Mouse (Mus musculus) ES-E14 (cell line): ENCODE measurements around the gene Cptp. TPM values are rescaled to one million over a fixed set of nuclear protein-coding genes. Genes with fewer than 3 reads are reported as not detected.

Experiments
- DNase-seq: peaks from one replicate; pipeline ENCODE4 v3.0.0-alpha.2; 2013; ENCODE audit warnings: low read depth, low spot score
- H3K27ac ChIP-seq: 2 replicates; pipeline ENCODE4 v1.5.1; 2012; ENCODE audit warnings: low read depth, mild to moderate bottlenecking, low read length, moderate library complexity, mixed read lengths; ENCODE audit not compliant: poor library complexity, insufficient read depth, severe bottlenecking
- H3K36me3 ChIP-seq: 2 replicates; pipeline ENCODE4 v1.6.1; 2012; ENCODE audit warnings: mild to moderate bottlenecking, low read length, moderate library complexity, mixed read lengths; ENCODE audit not compliant: control insufficient read depth, poor library complexity, insufficient read depth, severe bottlenecking
- H3K4me1 ChIP-seq, 2 experiments: fragments of 150-350 bp in 1 of 2; sonication (generic) in 1 of 2; 2 replicates each; pipeline ENCODE4 v1.6.1; 2012; ENCODE audit warnings: low read length in 2 of 2, mild to moderate bottlenecking in 1 of 2, mixed read lengths in 1 of 2; ENCODE audit not compliant: control insufficient read depth in 2 of 2, insufficient read depth in 2 of 2, poor library complexity in 1 of 2
- H3K4me3 ChIP-seq, 2 experiments: fragments of 150-350 bp in 1 of 2; sonication (generic) in 1 of 2; 2 replicates each; pipeline ENCODE4 v1.5.1; 2012; ENCODE audit warnings: low read length in 2 of 2, low read depth in 1 of 2, mild to moderate bottlenecking in 1 of 2, mixed read lengths in 1 of 2; ENCODE audit not compliant: insufficient read depth in 1 of 2, poor library complexity in 1 of 2, severe bottlenecking in 1 of 2
- H3K9ac ChIP-seq: 2 replicates; pipeline ENCODE4 v1.6.1; 2012; ENCODE audit warnings: low read depth, mild to moderate bottlenecking, low read length, mixed read lengths; ENCODE audit not compliant: poor library complexity, insufficient read depth, severe bottlenecking
- H3K9me3 ChIP-seq: fragments of 150-350 bp; sonication (generic); 2 replicates; pipeline ENCODE4 v1.6.1; 2012; ENCODE audit warnings: low read depth, mild to moderate bottlenecking, low read length; ENCODE audit not compliant: control insufficient read depth, insufficient read depth
- CHD2 ChIP-seq: IDR thresholded peaks from 2 replicates; pipeline ENCODE4 v1.6.1; 2014; ENCODE audit warnings: mild to moderate bottlenecking, low read depth, low read length, inconsistent platforms
- HCFC1 ChIP-seq: IDR thresholded peaks from 2 replicates; pipeline ENCODE4 v1.6.1; 2012; ENCODE audit warnings: low read length, inconsistent platforms, borderline replicate concordance; ENCODE audit not compliant: insufficient read depth
- MAFK ChIP-seq: IDR thresholded peaks from 2 replicates; pipeline ENCODE4 v1.6.1; 2014; ENCODE audit warnings: mild to moderate bottlenecking, low read depth, low read length, inconsistent platforms; ENCODE audit not compliant: insufficient read depth
- ZC3H11A ChIP-seq: IDR thresholded peaks from 2 replicates; pipeline ENCODE4 v1.6.1; 2012; ENCODE audit warnings: low read depth, mild to moderate bottlenecking, inconsistent platforms, low read length, borderline replicate concordance
- ZNF384 ChIP-seq: IDR thresholded peaks from 2 replicates; pipeline ENCODE4 v1.6.1; 2012; ENCODE audit warnings: low read depth, low read length, inconsistent platforms
- in situ Hi-C, 2 experiments: fragments of 600-800 bp; cut with MboI; formaldehyde crosslinking; loops; one replicate each; pipeline ENCODE4 v1.15.1; 2025; ENCODE audit warnings: low sequenced_read_pairs in 2 of 2, inconsistent platforms in 1 of 2; ENCODE audit not compliant: unreplicated experiment in 2 of 2
- total RNA-seq: library from RNA; depleted of rRNA; stranded (reverse); fragments of 300-350 nt; gene quantifications from 2 replicates; pipeline ENCODE4 v1.2.3, GENCODE M21; 2012

Gene Cptp
- total RNA-seq, 1 experiment, result 10.1 TPM

DNA sequence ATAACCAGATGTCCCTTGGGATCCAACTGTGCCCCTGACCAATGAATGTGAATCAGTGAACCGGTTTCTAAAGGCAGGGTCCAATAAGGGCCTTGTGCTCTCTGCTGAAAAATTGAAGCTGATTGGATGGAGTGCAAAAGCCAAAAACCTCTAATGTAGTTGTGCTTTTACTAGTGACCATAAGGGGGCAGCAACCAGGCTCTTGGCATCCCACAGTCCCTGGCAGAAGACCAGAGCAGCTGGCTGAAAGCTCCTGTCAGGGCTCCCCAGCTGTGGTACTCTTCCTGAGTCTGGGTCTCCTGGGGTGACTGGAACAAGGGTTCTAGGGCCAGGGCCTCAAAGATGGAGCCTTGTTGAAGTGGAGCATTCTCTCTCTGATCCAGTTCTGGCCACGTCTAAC lies 35.4 kb downstream of the Cptp start:
- TF ChIP-seq MAFK, result no peak
- TF ChIP-seq CHD2, result peak; percentile 73
- TF ChIP-seq ZNF384, result no peak
- H3K4me3 ChIP-seq, result no peak overlapping the region
- in situ Hi-C loops, result no loop called here
- DNase-seq, result no peak
- H3K4me1 ChIP-seq, result peaks cover under 1 to 6% of the 10 kb centered on the region in 2 experiments; a peak in 2 of 4 replicates
- H3K9me3 ChIP-seq, result no peaks in the 10 kb centered on the region
- no peak overlapping the region for H3K27ac ChIP-seq
- no peak overlapping the region for H3K9ac ChIP-seq
- H3K36me3 ChIP-seq, result peaks cover 2% of the 10 kb centered on the region; the same call in 1 of the 2 replicates

DNA sequence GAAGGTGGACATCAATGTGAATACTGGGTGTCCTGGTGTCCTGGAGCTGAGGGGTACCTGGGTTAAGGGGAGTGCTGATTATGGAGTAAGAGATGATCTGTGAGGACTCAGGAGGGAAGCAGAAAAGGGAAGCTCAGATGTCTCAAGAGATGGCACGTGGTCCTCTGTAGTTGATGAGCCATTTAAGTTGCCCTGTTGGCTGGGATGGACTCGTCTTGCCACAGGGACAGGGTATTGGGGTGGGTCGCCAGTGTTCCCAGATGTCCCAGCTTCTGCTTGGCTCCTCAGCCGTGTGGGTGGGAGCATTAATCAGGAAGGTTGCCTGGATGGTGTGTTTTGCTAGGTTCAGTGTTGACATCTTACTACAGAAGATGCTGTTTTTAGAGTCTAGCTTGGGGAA lies 36.0 kb downstream of the Cptp start:
- H3K4me3 ChIP-seq, result no peak overlapping the region
- TF ChIP-seq HCFC1, result no peak
- no peak for TF ChIP-seq CHD2
- TF ChIP-seq MAFK, result no peak
- no peak for TF ChIP-seq ZNF384
- no peak for TF ChIP-seq ZC3H11A
- H3K36me3 ChIP-seq, result peaks cover 2% of the 10 kb centered on the region; the same call in 1 of the 2 replicates
- peaks cover 0 to 6% of the 10 kb centered on the region in 2 experiments; a peak in 1 of 4 replicates for H3K4me1 ChIP-seq
- no peaks in the 10 kb centered on the region for H3K9me3 ChIP-seq
- no peak overlapping the region for H3K9ac ChIP-seq
- DNase-seq, result no peak
- H3K27ac ChIP-seq, result no peak overlapping the region
- in situ Hi-C loops, result no loop called here

DNA sequence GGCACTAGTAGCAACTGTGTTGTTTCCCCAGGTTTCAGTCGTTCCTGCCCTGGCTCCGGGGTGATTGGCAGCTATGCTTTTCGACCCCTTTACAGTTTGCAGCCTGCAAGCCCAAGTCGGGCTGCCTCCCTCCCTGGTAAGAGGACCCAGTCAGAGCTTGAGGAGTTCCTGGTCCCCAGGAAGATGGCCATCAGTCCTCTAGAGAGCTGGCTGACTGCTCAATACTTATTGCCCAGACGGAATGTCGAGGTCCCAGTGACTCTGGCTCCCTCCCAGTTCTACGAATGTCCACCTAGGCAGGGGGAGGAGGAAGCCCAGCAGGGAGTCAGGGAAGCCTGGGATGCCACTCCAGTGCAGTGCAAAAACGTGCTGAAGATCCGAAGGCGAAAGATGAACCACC lies 36.9 kb downstream of the Cptp start:
- Histone ChIP-seq H3K4me1 (peaks cover 0 to 6% of the 10 kb centered on the region in 2 experiments; a peak in 1 of 4 replicates), H3K36me3 (peaks cover 2% of the 10 kb centered on the region; the same call in 1 of the 2 replicates), H3K27ac (no peak overlapping the region), H3K9me3 (no peaks in the 10 kb centered on the region), H3K9ac (peak overlapping the region; percentile 89), H3K4me3 (peak overlapping the region; percentile 87 to 91)
- no peak for DNase-seq
- TF ChIP-seq CHD2 (no peak), ZNF384 (no peak), ZC3H11A (no peak)
- in situ Hi-C loops, result no loop called here

DNA sequence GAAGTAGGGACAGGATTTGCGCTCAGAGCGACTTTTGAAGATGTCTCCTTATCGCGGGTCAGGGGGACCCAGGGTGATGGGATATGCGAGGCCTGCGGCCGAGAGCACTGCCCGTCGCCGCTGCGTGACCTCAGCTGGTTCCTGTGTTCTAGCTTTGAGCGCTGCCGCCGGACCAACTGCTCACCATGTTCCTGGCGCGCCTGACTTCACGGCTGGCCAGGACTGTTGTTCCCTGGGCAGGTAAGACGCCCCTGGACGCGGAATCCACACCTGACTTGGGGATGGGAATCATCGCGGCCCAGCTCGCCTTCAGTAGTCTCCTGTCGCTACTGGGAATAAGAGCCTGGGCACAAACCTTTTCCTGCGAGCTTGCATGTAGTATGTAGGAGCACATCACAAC lies 37.4 kb downstream of the Cptp start:
- H3K27ac ChIP-seq, result no peak overlapping the region
- DNase-seq, result no peak
- H3K36me3 ChIP-seq, result peaks cover 2% of the 10 kb centered on the region; the same call in 1 of the 2 replicates
- H3K9ac ChIP-seq, result peak overlapping the region; percentile 89
- peaks cover 0 to 6% of the 10 kb centered on the region in 2 experiments; a peak in 1 of 4 replicates for H3K4me1 ChIP-seq
- in situ Hi-C loops, result no loop called here
- TF ChIP-seq CHD2, result no peak
- TF ChIP-seq MAFK, result no peak
- no peak for TF ChIP-seq ZNF384
- no peak for TF ChIP-seq HCFC1
- TF ChIP-seq ZC3H11A, result no peak
- no peaks in the 10 kb centered on the region for H3K9me3 ChIP-seq
- peak overlapping the region; percentile 87 to 91 for H3K4me3 ChIP-seq
